Mouse (Mus musculus) MEL-GATA-1-ER (cell line): ENCODE data around the gene March6.

ENCODE experiments used
- DNase-seq: peaks from one replicate; pipeline ENCODE4 v3.0.0-alpha.2; 2012; ENCODE audit warnings: low read depth; ENCODE audit errors: extremely low read depth

The March6 gene

DNA sequence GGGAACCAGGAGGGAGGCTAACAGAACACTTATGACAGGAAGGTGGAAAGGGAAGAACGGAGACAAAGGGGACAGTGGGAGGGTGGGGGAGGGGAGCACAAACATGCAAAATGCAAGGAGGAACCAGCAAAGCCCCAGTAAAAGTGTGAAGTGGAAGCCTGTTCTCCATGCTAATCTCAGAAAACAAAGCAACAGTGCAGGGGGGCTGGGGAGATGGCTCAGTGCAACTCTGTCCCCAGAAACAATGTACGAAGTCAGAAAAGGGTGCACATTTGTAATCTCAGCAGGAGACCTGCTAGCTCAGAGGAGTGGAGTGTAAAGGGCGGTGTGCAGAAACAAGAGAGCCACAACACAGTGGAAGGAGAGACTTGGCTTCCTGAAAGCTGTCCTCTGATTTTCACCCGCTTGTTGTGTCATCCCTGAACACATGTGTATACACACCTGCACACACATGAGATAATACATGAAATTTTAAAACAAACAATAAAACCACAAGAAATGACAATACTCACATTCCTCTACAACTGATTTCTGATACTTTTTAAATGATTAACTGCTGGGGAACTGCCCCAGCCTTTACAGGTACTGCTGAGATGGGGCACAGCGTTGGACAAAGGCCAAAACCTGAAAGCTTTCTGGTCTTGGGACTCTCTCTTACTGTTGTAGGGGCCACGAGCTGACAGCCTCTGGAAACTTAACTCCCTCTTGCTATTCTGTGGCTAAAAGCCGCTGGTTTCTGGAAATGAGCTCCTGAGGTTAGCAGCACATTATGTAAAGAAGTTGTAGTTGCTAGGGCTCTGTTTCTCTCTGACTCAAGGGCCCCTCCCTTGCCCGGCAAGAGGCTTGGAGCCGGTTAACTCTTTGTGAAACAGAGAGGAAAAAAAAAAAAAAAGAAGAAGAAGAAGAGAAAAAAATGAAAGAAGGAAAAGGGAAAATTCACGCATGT, 11.4 kb upstream of the March6 start:
- no peak for DNase-seq

DNA sequence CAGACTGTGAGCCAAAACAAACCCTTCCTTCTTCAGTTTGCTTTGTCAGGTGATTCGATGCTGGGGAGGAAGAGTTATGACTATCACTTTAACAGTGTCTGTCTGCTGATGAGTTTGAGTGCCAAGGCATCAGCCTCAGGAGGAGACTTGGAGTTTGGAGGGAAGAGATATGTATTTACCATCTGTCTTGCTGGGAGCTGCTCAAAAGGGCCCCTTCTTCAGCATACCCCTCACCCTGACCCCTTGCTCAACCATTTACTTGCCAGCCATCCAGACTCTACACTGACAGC, 9.6 kb upstream of the March6 start:
- DNase-seq = no peak

DNA sequence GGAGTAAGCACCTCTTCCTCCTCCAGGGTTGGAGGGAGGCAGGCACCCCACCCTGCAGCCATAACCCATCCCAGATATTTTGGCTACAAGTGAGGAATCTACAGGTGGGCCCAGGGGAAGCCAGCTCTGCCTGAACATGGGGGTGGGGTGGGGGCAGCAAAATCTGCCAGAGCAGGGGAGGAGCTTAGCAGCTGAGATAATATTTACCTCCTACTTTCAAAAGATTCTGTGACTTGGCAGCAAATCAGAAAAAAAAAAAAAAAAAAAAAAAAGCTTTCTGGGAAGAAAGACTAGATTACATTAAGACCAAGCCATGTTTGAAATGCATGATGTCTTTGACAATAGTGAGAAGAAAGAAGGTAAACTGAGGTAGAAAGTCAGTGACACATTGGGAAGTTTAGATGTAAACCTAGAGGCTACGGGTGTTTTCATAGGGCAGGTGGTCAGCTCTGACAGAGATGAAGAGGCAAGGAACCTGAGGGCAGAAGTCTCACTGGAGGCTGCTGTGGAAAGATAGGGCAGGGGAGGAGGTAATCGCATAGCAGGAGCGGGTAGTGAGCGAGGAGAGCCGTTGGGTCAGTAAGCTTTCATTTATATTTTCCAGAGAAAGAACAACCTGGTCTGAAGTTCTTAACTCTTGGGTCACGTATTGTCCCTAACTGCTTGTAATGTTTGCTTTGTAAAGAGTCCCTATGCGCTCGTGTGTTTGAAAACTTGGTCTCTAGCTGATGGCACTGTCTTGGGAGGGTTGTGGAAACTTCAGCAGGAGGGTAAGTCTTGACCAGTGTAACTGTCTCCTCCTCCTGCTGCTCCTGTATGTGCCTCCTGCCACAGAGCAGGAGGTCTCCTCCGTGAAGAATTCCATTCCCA, 9.0 kb upstream of the March6 start:
- no peak for DNase-seq

DNA sequence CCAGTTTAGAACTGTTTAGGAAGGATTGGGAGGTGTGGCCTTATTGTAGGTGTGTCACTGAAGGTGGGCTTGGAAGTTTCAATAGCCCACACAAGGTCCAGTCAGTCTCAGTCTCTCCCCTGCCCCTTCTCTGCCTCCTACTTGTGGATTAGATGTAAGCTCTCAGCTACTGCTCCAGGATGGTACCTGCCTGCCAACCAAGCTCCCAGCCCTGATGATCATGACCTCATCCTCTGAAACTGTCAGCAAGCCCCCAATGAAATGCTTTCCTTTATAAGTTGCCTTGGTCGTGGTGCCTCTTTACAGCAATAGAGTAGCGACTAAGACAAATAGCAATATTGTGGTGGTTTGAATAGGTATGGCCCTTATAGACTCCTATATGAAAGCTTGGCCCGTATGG, 7.5 kb upstream of the March6 start:
- DNase-seq = no peak

DNA sequence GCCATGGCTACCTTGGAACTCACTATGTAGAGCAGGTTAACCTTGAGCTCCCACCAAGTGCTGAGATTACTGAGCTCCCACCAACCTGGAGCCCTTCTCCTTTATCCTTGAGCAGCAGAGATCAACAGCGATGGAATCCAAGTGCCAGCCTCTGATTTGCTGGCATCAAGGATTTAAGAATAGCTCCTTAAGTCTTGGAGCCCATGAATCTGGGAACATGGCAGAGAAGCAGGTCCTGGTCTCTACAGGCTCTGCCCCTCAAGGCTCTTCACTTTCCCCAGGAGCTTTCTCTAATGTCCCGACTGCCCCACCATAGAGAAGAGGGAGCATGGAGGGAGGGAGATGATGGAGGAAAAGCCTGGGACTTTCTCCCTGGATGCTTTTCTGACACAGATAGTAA, 6.9 kb upstream of the March6 start:
- DNase-seq = no peak

DNA sequence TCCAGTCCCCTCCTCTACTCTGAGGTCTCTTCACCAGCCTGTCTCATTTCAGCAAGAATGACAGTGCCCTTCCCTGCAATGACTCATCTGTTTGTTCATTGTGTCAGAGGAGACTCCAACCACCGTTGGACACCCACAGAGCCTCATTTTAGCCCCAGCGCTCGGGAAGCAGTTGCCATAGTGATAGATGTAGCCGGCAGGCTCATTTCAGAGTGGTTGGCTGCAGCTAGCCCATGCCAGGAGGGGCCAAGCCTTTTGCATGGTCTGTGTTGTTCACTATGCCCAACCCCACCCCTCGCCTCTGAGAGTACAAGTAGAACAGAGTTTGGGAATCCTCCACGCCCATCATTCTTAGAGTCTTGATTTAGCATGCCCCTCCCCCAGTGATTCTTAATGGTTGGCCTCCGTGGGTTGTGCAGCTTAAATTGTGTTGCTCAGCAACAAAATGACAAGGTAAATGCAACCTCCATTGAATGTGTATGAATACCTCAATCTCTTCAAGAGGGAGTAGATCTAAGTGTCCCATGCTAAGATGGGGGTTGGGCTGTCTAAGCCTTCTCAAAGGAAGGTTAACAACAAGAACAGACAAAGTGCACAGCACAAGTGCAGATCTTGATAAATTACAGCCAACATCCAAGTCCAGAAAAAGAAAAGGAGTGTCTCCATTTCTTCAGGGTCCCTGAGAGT, 5.3 kb upstream of the March6 start:
- no peak for DNase-seq

DNA sequence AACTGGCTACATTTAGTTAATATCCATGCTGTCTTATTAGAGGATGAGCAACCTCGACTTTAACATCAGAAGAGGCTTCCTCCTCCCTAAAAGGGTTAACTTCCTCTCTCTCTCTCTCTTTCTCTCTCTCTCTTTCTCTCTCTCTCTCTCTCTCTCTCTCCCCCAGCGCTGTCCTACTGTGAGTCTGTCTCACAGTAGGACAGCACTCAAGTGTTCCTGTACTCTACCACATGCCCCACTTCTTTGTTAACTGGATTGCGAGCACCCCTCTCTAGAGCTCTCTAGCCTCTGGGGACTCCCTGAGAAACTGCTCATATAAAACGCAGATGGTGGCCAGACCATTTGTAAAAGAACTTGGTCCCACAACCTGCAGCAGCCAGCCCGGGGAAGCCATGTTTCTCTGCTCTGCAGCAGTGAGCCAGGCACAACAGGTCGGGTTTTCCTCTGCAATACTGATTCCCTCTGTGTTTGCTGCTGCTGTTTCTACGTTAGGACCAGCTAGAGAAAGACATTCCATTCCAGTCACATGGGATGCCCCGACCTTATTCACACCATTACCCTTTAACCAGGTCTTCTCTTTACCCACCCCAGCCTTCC, 4.5 kb upstream of the March6 start:
- DNase-seq = no peak

DNA sequence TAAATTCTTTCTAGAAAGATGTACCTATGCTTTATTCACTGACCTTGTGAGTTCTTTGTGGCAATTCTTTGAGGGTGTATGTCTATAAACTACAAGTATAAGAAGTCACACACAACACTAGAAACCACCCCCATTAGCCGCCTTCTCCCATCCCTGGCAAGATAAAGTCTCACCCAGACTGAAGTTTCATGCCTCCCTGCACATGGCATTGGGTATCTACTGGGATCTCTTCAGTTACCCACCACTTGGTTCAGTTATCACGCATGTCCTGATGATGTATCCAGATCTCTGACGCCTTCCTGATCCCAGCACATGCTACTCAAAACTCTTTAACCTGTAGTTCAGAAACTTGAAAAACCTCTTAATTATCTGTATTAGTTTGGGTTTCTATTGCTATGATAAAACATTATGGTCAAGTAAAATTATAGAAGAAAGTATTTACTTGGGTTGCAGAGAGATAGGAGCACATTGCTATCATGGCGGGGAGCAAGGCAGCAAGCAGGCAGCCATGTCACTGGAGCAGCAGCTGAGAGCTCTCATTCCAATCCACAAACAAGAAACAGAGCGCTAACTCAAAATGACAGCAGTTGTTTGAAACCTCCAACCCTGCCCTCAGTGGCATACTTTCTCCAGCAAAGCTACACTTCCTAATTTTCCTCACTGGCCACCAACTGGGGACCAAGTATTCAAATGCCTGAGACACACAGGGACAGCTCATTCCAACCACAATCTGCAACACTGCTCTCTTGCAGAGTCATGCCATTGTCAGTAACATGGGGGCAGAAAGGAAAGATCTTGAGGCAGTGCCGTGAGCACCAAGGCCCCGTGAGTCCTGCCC, 3.8 kb upstream of the March6 start:
- DNase-seq = no peak

DNA sequence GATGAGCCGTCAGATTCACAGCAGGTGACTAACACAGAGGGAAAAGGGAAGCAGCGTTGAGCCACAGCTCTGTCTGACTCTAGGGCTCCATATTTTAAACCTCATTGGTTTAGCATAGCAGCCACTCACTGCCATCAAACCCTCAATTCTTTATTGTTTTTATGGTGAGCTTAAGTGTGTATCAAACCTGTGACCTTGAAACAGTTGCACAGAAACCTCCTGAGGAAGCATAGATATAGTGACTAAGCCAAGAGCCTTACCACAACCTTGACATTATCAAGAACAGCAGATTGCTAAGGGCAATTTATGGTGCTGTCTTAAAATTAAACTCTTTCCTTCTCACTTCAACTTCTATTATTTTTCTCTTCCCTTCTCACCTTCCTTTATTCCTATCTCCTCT, 2.7 kb upstream of the March6 start:
- DNase-seq = peak; percentile 99

DNA sequence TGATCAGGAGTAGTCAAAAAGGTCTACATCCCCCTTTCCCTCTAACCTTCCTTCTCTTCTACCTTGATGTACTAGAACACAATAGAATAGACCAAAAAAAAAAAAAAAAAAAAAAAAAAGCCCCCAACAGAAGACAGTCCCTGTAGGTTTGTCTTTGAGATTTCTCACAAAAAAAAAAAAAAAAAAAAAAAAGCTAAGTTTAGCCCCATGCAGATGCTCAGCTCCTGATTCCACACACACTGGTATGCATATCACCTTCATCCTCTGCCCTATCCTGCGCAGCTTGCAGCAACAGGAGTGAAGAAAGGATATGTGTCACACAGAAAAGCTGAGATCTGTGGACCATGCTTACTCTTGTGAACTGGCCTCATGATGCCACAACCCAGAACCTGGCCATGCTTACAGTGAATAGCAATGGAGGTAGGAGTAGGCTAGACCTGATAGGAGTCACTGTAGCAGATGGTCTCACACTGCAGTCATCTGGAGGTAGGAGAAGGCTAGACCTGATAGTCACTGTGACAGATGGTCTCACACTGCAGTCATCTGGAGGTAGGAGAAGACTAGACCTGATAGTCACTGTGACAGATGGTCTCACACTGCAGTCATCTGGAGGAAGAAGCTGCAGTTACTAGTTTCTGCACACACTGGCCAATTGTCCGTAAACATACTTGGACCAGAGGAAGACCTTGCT, 1.6 kb upstream of the March6 start:
- no peak for DNase-seq

DNA sequence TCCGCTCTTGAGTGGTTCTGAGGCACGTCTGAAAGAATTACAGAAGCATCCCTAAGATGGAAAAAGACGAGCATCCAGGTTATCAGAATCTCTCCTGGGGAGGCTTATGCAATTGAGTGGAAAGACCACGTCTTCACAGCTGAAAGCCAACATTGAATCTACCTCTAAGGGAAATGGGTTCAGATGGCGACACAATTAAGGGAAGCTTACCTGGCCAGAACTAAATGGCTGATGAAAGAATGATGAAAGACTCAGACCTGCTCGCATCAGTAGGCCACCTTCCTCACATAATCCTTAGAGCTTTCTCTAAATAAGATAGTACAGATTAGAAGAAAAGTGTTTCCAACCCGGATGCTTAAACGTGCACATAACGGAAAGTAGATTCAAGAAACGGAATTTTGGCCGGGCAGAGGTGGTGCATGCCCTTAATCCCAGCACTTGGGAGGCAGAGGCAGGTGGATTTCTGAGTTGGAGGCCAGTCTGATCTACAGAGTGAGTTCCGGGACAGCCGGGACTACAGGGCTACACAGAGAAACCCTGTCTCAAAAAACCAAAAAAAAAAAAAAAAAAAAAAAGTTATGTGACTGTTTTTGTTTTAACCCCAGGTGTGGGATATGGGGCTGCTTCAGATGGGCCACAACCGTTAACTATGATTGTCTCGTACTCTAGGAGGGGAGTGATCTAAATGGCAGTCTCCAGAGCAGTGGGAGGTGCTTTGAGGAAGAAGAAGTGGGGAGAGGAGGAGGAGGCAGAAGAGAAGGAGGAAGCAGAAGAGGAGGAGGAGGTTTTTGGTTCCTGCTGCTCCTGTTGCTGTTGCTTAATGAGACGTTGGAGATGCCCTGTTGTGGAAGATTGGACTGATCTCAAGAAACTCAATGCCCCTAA, 835 bp upstream of the March6 start:
- DNase-seq = peak; percentile 92

DNA sequence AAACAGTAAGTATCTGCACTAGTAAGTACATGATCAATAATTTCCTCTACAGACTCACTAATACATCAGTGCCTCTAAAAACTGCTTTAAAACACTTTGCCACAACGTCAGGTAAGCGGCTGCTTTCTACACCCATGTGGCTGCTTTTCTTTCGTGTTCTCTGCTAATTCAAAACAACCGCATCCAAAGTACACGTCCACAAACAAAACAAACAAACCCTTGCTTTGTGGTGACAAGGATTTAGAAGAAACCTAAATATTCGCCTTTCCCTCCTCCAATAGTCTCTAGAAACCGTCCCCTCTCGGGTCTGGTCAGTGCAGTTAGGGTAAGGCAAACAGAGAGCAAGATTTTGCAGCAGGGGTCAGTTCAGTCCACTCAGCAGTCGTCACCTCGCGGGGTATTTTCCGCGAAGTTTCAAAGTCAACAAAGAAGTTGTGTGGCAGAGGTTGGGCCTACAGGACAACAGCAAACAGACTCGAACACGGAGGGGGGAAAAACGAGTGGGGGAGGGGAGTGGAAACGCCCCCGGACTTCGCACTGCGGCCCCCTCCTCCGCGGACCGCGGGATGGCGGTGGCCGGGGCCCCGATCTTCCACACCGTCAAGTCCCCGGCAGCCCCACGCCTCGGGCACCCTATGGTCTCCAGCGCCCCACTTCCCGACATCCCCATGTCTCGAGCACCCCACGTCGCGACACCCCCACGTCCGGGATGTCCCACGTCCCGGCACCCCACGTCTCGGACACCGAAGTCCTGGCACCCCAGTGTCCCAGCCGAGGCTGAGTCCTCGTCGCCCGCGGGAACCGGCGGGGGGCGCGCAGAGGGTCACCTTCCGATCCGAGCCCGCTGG, 818 bp downstream of the March6 start:
- no peak for DNase-seq

DNA sequence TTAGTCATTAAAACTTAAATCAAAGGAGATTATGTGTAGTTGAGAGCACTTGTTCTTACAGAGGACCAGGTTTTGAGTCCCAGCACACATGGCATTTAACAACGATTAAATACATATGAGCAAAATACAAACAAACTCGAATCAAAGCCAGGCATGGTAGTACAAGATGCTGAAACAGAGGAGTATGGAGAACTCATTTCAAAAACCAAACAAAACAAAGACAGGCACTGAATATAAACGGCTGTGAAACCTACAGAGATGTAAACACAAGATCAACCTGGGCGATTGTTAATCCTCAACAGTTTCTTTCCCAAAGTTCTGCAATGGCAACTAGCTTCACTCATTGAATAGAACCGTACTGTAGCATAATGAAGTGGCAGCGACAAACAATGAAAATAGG, 1.8 kb downstream of the March6 start:
- DNase-seq = no peak

DNA sequence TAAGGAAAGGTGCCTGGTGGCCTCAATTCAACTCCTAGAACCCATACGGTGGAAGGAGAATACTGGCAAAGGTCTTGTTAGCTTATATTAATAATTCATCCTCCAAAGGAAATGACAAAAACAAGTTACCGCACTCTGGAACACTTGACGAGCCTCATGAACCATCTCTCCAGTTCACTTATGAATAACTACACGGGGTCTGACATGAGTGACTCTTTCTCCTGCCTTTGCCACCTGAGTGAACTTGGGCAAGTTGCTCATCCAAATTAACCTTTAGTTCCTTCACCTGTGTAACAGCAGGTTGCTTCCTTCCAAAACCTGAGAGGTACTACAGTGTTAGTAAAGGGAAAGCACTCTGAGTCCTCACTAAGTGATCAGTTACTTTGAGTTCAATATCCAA, 2.4 kb downstream of the March6 start:
- DNase-seq = no peak

DNA sequence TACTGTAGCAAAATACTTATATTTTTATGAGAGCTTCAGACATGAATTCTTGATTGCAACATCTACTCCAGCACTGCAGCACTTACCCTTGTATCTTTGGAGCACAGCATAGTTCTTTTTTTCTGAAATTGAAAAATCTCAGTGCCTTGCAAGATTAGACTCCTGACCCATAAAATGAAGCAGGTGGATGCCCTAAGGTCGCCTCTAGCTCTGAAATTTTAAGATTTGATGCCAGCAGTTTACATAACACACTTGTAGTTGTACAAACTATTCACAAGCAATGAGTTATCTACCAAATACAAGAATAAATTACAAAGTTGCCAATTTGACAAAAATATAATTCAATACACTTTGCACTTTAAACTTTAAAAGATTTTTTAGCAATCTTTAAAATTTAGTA, 4.4 kb downstream of the March6 start:
- no peak for DNase-seq

DNA sequence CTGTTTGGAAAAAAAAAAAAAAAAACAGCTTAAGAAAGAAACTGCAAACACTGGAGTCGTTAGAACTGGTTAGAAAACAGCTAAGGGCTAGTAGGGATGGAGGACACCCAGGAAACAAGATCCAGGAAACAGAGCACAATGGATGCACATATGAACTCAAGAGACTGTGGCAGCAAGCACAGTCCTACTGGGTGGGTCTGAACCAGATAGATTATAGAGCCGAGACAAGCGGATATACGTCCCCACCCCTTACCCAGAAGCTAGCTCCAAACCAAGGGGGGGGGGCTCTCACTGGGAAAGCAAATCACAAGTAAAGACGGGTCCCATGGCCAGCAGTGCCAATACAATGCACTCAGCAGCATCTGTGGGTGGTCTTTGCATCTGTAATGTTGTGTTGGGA, 11.9 kb downstream of the March6 start:
- DNase-seq = no peak

DNA sequence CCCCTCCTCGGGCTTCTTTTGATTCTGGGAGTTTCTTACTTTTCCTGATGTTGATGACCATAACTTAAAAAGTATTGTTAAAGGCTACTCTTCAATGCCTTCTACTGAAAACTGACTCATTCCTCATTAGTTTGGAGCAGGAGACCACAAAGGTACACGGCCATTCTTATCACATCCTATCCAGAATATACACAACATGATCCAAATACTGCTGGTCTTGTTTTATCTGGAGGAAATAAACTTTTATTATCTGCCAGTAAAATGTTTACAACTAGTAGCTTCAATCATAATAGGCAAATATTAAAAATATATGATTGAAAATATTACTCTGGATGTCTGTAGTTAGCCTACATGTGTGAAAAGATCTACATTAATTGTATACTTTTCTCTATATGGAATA, 12.5 kb downstream of the March6 start:
- DNase-seq = no peak

DNA sequence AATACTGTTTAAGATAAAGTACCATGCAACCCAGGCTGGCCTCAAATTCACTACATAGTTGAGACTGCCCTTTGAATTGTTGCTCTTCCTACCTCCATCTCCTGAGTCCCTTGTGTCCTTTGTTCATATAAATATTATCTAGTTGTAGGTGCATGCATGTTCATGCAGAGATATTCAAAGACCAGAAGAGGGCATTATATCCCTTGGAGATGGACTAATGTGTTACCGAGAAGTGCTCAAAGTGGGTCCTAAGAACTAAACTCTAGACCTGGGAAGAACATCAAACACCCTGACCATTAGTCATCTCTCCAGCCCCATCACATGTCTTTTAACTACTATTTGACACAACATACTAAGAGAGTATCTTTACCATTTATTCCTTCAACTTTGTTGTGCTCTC, 13.7 kb downstream of the March6 start:
- DNase-seq = no peak
